Mouse (Mus musculus): Measurements from ENCODE around the gene 4930432M17Rik. TPM values are rescaled to one million over a fixed set of nuclear protein-coding genes. Genes with fewer than 3 reads are reported as not detected.

4930432M17Rik gene
- polyA plus RNA-seq, 1 experiment from 2014 or later = not detected

GRCm38 (mm10) chr3:121680187-121680586 is 9.6 kb downstream of the 4930432M17Rik start:
- Histone ChIP-seq H3K4me3 (no peak overlapping the region), H3K9me3 (no peaks in the 10 kb centered on the region), H3K27me3 (replicated peaks; ENCODE audit: low read depth, poor library complexity, severe bottlenecking) (no peaks in the 10 kb centered on the region), H3K4me1 (peaks cover 19% of the 10 kb centered on the region), H3K36me3 (replicated peaks) (no peaks in the 10 kb centered on the region), H3K27ac (replicated peaks) (0 out of 2 replicates have a peak overlapping the region, but pooled peaks have one; percentile 1)
- WGBS = 84% methylated on average over 3 of the region's 3 CpGs
- no peak for DNase-seq (ENCODE audit: low spot score)

DNA sequence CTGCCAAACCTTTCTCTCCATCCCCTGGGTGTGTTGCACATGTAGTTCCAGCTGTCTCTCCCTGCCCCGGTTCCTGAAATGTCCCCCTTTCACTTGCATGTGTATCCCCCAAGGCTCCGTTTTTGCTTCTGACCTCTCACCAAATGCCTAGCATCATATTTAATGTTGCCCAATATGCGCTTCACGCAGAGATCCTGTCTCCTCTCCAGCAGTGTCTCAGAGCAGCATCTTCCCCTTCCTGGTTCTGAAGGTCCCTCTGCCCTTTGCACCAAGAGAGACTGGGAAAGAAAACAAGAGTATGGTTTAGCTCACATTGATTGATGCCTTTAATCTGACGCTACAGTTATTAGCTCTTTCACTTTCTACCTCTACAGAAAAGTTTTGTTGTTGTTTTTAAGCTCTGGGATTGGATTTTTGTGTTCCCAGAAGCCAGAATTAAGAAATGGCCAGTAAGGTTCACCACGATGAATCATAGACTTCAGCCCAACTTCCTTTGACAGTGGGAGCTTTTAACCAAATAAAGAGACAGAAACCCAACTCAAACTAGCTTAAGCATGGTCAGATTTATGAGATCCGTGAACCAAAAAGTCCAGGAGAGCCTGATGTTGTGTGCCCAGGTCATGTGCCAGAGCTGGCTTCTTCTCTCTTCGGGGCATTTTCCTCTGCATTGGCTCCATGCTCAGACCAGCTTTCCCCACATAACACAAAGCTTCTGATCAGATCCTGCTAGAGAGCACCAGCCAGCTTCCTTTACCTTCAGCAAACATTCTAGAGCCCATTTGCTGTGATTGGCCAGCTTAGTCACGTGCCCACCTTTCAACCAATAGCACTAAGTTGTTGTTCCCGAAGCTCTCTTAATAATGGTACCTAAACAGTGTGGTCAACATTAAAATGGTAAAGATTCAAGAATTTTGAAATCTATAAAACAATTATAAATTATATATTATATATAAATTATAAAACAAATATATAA is 12.2 kb downstream of the 4930432M17Rik start:
- peaks cover 19% of the 10 kb centered on the region for H3K4me1 ChIP-seq
- no peak for DNase-seq (ENCODE audit: low spot score)
- no peaks in the 10 kb centered on the region for H3K9me3 ChIP-seq
- no peak overlapping the region for H3K27ac ChIP-seq (replicated peaks)
- 85% methylated on average over 10 of the region's 10 CpGs for WGBS
- no peak overlapping the region for H3K4me3 ChIP-seq
- no peaks in the 10 kb centered on the region for H3K27me3 ChIP-seq (replicated peaks; ENCODE audit: low read depth, poor library complexity, severe bottlenecking)
- no peaks in the 10 kb centered on the region for H3K36me3 ChIP-seq (replicated peaks)

GRCm38 (mm10) chr3:121684552-121684951 is 14.0 kb downstream of the 4930432M17Rik start:
- no peak overlapping the region for H3K4me3 ChIP-seq
- WGBS = 78% methylated on average over 4 of the region's 4 CpGs
- no peak for DNase-seq (ENCODE audit: low spot score)

GRCm38 (mm10) chr3:121684963-121685362 is 14.4 kb downstream of the 4930432M17Rik start:
- no peak overlapping the region for H3K4me3 ChIP-seq
- 83% methylated on average over 4 of the region's 4 CpGs for WGBS
- H3K9me3 ChIP-seq = no peaks in the 10 kb centered on the region
- DNase-seq (ENCODE audit: low spot score) = no peak
- H3K27ac ChIP-seq (replicated peaks) = no peak overlapping the region
- H3K4me1 ChIP-seq = no peaks in the 10 kb centered on the region; the same call in 1 of the 2 replicates
- no peaks in the 10 kb centered on the region for H3K36me3 ChIP-seq (replicated peaks)
- H3K27me3 ChIP-seq (replicated peaks; ENCODE audit: low read depth, poor library complexity, severe bottlenecking) = no peaks in the 10 kb centered on the region

More at GRCm38 (mm10) chr3:121684552-121684951, 14.0 kb downstream of the 4930432M17Rik start:
- no peaks in the 10 kb centered on the region for H3K36me3 ChIP-seq (replicated peaks)
- H3K27ac ChIP-seq (replicated peaks) = no peak overlapping the region
- H3K9me3 ChIP-seq = no peaks in the 10 kb centered on the region
- peaks cover 3% of the 10 kb centered on the region for H3K4me1 ChIP-seq
- no peaks in the 10 kb centered on the region for H3K27me3 ChIP-seq (replicated peaks; ENCODE audit: low read depth, poor library complexity, severe bottlenecking)

- Histone ChIP-seq H3K27me3 (replicated peaks; ENCODE audit: low read depth, poor library complexity, severe bottlenecking) (no peaks in the 10 kb centered on the region), H3K36me3 (replicated peaks) (no peaks in the 10 kb centered on the region), H3K27ac (replicated peaks) (no peak overlapping the region), H3K4me3 (no peak overlapping the region), H3K4me1 (no peaks in the 10 kb centered on the region), H3K9me3 (no peaks in the 10 kb centered on the region)
- no peak for DNase-seq (ENCODE audit: low spot score)
- WGBS = 84% methylated on average over 1 of the region's 1 CpGs
These were observed 15.4 kb downstream of the 4930432M17Rik start for GRCm38 (mm10) chr3:121685985-121686384.

GRCm38 (mm10) chr3:121686408-121686911 is 15.9 kb downstream of the 4930432M17Rik start:
- DNase-seq (ENCODE audit: low spot score) = no peak
- Histone ChIP-seq H3K27ac (replicated peaks) (no peak overlapping the region), H3K9me3 (no peaks in the 10 kb centered on the region), H3K4me3 (no peak overlapping the region), H3K4me1 (no peaks in the 10 kb centered on the region), H3K27me3 (replicated peaks; ENCODE audit: low read depth, poor library complexity, severe bottlenecking) (no peaks in the 10 kb centered on the region), H3K36me3 (replicated peaks) (no peaks in the 10 kb centered on the region)
- WGBS = 82% methylated on average over 4 of the region's 4 CpGs

- no peaks in the 10 kb centered on the region for H3K9me3 ChIP-seq
- H3K36me3 ChIP-seq (replicated peaks) = no peaks in the 10 kb centered on the region
- H3K4me1 ChIP-seq = no peaks in the 10 kb centered on the region
- H3K4me3 ChIP-seq = no peak overlapping the region
- H3K27ac ChIP-seq (replicated peaks) = no peak overlapping the region
- no peak for DNase-seq (ENCODE audit: low spot score)
- 84% methylated on average over 3 of the region's 3 CpGs for WGBS
- H3K27me3 ChIP-seq (replicated peaks; ENCODE audit: low read depth, poor library complexity, severe bottlenecking) = no peaks in the 10 kb centered on the region
These were observed 17.2 kb downstream of the 4930432M17Rik start for GRCm38 (mm10) chr3:121687741-121688140.

GRCm38 (mm10) chr3:121689029-121689428 is 18.5 kb downstream of the 4930432M17Rik start:
- Histone ChIP-seq H3K36me3 (replicated peaks) (no peaks in the 10 kb centered on the region), H3K4me3 (no peak overlapping the region), H3K27ac (replicated peaks) (no peak overlapping the region), H3K9me3 (no peaks in the 10 kb centered on the region), H3K27me3 (replicated peaks; ENCODE audit: low read depth, poor library complexity, severe bottlenecking) (no peaks in the 10 kb centered on the region), H3K4me1 (peaks cover 11% of the 10 kb centered on the region)
- 90% methylated on average over 5 of the region's 5 CpGs for WGBS
- DNase-seq (ENCODE audit: low spot score) = no peak

- Histone ChIP-seq H3K4me3 (no peak overlapping the region), H3K4me1 (peaks cover 11% of the 10 kb centered on the region), H3K9me3 (no peaks in the 10 kb centered on the region), H3K27ac (replicated peaks) (no peak overlapping the region), H3K27me3 (replicated peaks; ENCODE audit: low read depth, poor library complexity, severe bottlenecking) (no peaks in the 10 kb centered on the region), H3K36me3 (replicated peaks) (no peaks in the 10 kb centered on the region)
- WGBS = 90% methylated on average over 3 of the region's 3 CpGs
- DNase-seq (ENCODE audit: low spot score) = no peak
These were observed 19.1 kb downstream of the 4930432M17Rik start for GRCm38 (mm10) chr3:121689697-121690096.

GRCm38 (mm10) chr3:121693001-121693730 is 22.6 kb downstream of the 4930432M17Rik start:
- DNase-seq (ENCODE audit: low spot score) = no peak
- Histone ChIP-seq H3K36me3 (replicated peaks) (no peaks in the 10 kb centered on the region), H3K4me1 (peaks cover 11% of the 10 kb centered on the region), H3K27me3 (replicated peaks; ENCODE audit: low read depth, poor library complexity, severe bottlenecking) (no peaks in the 10 kb centered on the region), H3K9me3 (no peaks in the 10 kb centered on the region), H3K27ac (replicated peaks) (no peak overlapping the region), H3K4me3 (no peak overlapping the region)
- WGBS = 64% methylated on average over 13 of the region's 13 CpGs

- WGBS = 71% methylated on average over 5 of the region's 5 CpGs
- H3K27ac ChIP-seq (replicated peaks) = no peak overlapping the region
- DNase-seq (ENCODE audit: low spot score) = no peak
These were observed 23.2 kb downstream of the 4930432M17Rik start for GRCm38 (mm10) chr3:121693746-121694145.

GRCm38 (mm10) chr3:121697169-121697568 is 26.6 kb downstream of the 4930432M17Rik start:
- Histone ChIP-seq H3K4me3 (no peak overlapping the region), H3K4me1 (peaks cover 42% of the 10 kb centered on the region), H3K9me3 (no peaks in the 10 kb centered on the region), H3K27me3 (replicated peaks; ENCODE audit: low read depth, poor library complexity, severe bottlenecking) (no peaks in the 10 kb centered on the region), H3K36me3 (replicated peaks) (no peaks in the 10 kb centered on the region), H3K27ac (replicated peaks) (no peak overlapping the region)
- 90% methylated on average over 7 of the region's 7 CpGs for WGBS
- DNase-seq (ENCODE audit: low spot score) = no peak

More at GRCm38 (mm10) chr3:121693746-121694145, 23.2 kb downstream of the 4930432M17Rik start:
- no peaks in the 10 kb centered on the region for H3K36me3 ChIP-seq (replicated peaks)
- H3K9me3 ChIP-seq = no peaks in the 10 kb centered on the region
- no peak overlapping the region for H3K4me3 ChIP-seq
- H3K27me3 ChIP-seq (replicated peaks; ENCODE audit: low read depth, poor library complexity, severe bottlenecking) = no peaks in the 10 kb centered on the region
- peaks cover 14% of the 10 kb centered on the region for H3K4me1 ChIP-seq
